Mouse (Mus musculus): ENCODE data around the gene Angptl3. TPM values are rescaled to one million over a fixed set of nuclear protein-coding genes. Genes with fewer than 3 reads are reported as not detected.
A peak's percentile ranks its signal among the peaks of the same experiment; 100 is the strongest.

Angptl3 gene
- polyA plus RNA-seq, 1 experiment, result 0.04 TPM

- TF ChIP-seq CEBPB (IDR thresholded peaks at IDR 0.05; ENCODE audit: insufficient read depth, poor library complexity, severe bottlenecking), result no peak
Observed at GRCm38 (mm10) chr4:99091777-99092176, 61.0 kb downstream of the Angptl3 start.

More at GRCm38 (mm10) chr4:99091777-99092176, 61.0 kb downstream of the Angptl3 start:
- Histone ChIP-seq H3K36me3 (ENCODE audit: control insufficient read depth, insufficient read depth) (peaks cover 5% of the 10 kb centered on the region), H3K27me3 (ENCODE audit: control insufficient read depth, insufficient read depth, insufficient read length) (no peaks in the 10 kb centered on the region), H3K79me2 (ENCODE audit: control insufficient read depth, insufficient read depth) (peaks cover 36% of the 10 kb centered on the region), H3K4me3 (no peak overlapping the region), H3ac (ENCODE audit: control insufficient read depth, insufficient read length) (no peak overlapping the region), H3K4me2 (ENCODE audit: low read depth) (peak overlapping the region; percentile 54)

Other genes with a start within 250 kb of the Angptl3 start
- 0.01 TPM for gene Kank4, start 213.4 kb upstream of the Angptl3 start, polyA plus RNA-seq (2012; fragmentation: generic; extraction: Trizol)
- not detected for gene I0C0044D17Rik, start 207.1 kb upstream of the Angptl3 start, polyA plus RNA-seq (2012; fragmentation: generic; extraction: Trizol)
- gene Usp1, start 107.1 kb upstream of the Angptl3 start, polyA plus RNA-seq (2012; fragmentation: generic; extraction: Trizol), result 14.6 TPM
- 24.7 TPM for gene Dock7, start 90.0 kb downstream of the Angptl3 start, polyA plus RNA-seq (2012; fragmentation: generic; extraction: Trizol)
- gene Atg4c, start 163.0 kb downstream of the Angptl3 start, polyA plus RNA-seq (2012; fragmentation: generic; extraction: Trizol), result 3.5 TPM